Mouse (Mus musculus): ENCODE data around the gene Fgfr1op.
"Not testable (repeated sequence)": the region's sequence is repeated elsewhere in the genome, so short reads cannot be mapped to it uniquely, and the experiment has no call there.

Fgfr1op gene

GRCm38 (mm10) chr17:8170331-8170730, 5.0 kb downstream of the Fgfr1op start:
- DNase-seq (ENCODE audit: low read depth) = no peak

GRCm38 (mm10) chr17:8171081-8171480, 5.8 kb downstream of the Fgfr1op start:
- no peak for DNase-seq (ENCODE audit: low read depth)

GRCm38 (mm10) chr17:8177090-8177489, 11.8 kb downstream of the Fgfr1op start:
- no peak for DNase-seq (ENCODE audit: low read depth)

GRCm38 (mm10) chr17:8183815-8184214, 18.5 kb downstream of the Fgfr1op start:
- no peak for DNase-seq (ENCODE audit: low read depth)

GRCm38 (mm10) chr17:8184217-8184616, 18.9 kb downstream of the Fgfr1op start:
- DNase-seq (ENCODE audit: low read depth) = no peak

GRCm38 (mm10) chr17:8193678-8194077, 28.4 kb downstream of the Fgfr1op start:
- no peak for DNase-seq (ENCODE audit: low read depth)

- DNase-seq (ENCODE audit: low read depth) = no peak
These were observed 30.5 kb downstream of the Fgfr1op start for GRCm38 (mm10) chr17:8195685-8196376.

- no peak for DNase-seq (ENCODE audit: low read depth)
These were observed 32.4 kb downstream of the Fgfr1op start for GRCm38 (mm10) chr17:8197652-8198051.

- peak; percentile 22 for DNase-seq (ENCODE audit: low read depth)
These were observed 34.0 kb downstream of the Fgfr1op start for GRCm38 (mm10) chr17:8199067-8199935.

GRCm38 (mm10) chr17:8199936-8200330, 34.6 kb downstream of the Fgfr1op start:
- DNase-seq (ENCODE audit: low read depth) = no peak

- DNase-seq (ENCODE audit: low read depth) = no peak
These were observed 38.2 kb downstream of the Fgfr1op start for GRCm38 (mm10) chr17:8203487-8203886.

GRCm38 (mm10) chr17:8205221-8205631, 39.9 kb downstream of the Fgfr1op start:
- not testable (repeated sequence) for DNase-seq (ENCODE audit: low read depth)

- no peak for DNase-seq (ENCODE audit: low read depth)
These were observed 41.4 kb downstream of the Fgfr1op start for GRCm38 (mm10) chr17:8206691-8207090.

- no peak for DNase-seq (ENCODE audit: low read depth)
These were observed 44.4 kb downstream of the Fgfr1op start for GRCm38 (mm10) chr17:8209696-8210095.

GRCm38 (mm10) chr17:8210170-8210569, 44.9 kb downstream of the Fgfr1op start:
- DNase-seq (ENCODE audit: low read depth) = no peak

- no peak for DNase-seq (ENCODE audit: low read depth)
These were observed 45.4 kb downstream of the Fgfr1op start for GRCm38 (mm10) chr17:8210675-8211074.

GRCm38 (mm10) chr17:8211399-8211798, 46.1 kb downstream of the Fgfr1op start:
- DNase-seq (ENCODE audit: low read depth) = no peak

GRCm38 (mm10) chr17:8214369-8214768, 49.1 kb downstream of the Fgfr1op start:
- DNase-seq (ENCODE audit: low read depth) = no peak

- no peak for DNase-seq (ENCODE audit: low read depth)
These were observed 49.9 kb downstream of the Fgfr1op start for GRCm38 (mm10) chr17:8215016-8215745.

GRCm38 (mm10) chr17:8223225-8223624, 57.9 kb downstream of the Fgfr1op start:
- DNase-seq (ENCODE audit: low read depth) = no peak

GRCm38 (mm10) chr17:8224072-8224471, 58.8 kb downstream of the Fgfr1op start:
- DNase-seq (ENCODE audit: low read depth) = no peak

- no peak for DNase-seq (ENCODE audit: low read depth)
These were observed 59.9 kb downstream of the Fgfr1op start for GRCm38 (mm10) chr17:8225166-8225565.

- no peak for DNase-seq (ENCODE audit: low read depth)
These were observed 60.4 kb downstream of the Fgfr1op start for GRCm38 (mm10) chr17:8225746-8226145.
